Mouse (Mus musculus): ENCODE results near the gene Ric1. TPM values are rescaled to one million over a fixed set of nuclear protein-coding genes. Genes with fewer than 3 reads are reported as not detected.

Ric1 gene
- total and polyA plus RNA-seq, 2 experiments from 2014 or later = 12.0 to 39.5 TPM

DNA sequence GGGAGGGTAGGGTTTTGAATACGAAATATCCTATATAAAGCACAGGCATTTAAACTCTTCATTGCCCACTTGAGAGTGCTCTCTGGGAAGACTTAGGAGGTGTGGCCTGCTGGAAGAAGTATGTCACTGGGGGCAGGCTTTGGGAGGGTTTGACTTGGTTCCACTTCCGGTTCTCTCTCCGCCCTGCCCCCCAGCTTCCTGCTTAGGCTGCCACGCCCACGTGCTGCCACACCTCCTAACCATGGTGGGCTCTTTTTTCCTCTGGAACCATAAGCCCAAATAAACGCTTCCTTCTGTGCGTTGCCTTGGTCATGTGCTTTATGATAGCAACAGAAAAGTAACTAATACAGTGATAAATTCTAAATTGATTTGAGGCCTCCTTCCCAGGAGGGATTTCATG, 16.5 kb upstream of the Ric1 start:
- Histone ChIP-seq H3K9me3 (ENCODE audit: low read length) (no peaks in the 10 kb centered on the region), H3K27ac (no peak overlapping the region), H3K36me3 (ENCODE audit: insufficient read depth, low read length) (no peaks in the 10 kb centered on the region), H3K4me2 (ENCODE audit: low read depth, low read length) (no peak overlapping the region), H3K27me3 (ENCODE audit: insufficient read depth, low read length) (no peaks in the 10 kb centered on the region), H3K9ac (replicated peaks; ENCODE audit: low read length) (no peak overlapping the region), H3K4me1 (ENCODE audit: insufficient read depth, low read length) (no peaks in the 10 kb centered on the region), H3K4me3 (ENCODE audit: low read length) (no peak overlapping the region)
- no peak for TF ChIP-seq CTCF (IDR thresholded peaks at IDR 0.05; ENCODE audit: low read depth)
- WGBS = 87% methylated on average over 7 of the region's 7 CpGs
- no peak for ATAC-seq
- DNase-seq (ENCODE audit: low spot score) = no peak

DNA sequence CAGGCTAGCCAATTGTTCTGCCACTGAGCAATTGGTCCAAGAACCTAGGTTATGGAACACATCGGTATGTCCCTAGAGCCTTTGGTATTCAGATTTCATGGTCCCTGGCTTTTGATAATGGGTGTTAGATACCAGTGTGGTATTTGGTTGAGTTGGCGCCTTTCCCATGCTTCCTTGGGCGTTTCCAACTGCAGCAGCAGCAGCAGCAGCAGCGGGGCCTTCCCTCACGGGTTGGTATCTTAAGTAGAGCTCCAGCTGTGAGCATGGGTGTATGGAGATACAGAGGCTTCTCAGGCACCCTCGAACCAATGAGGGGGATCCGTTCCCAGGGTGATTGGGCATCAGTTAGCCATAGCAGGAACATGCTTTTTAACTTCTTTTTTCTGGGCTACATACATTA, 13.9 kb upstream of the Ric1 start:
- WGBS = 56% methylated on average over 7 of the region's 7 CpGs
- no peaks in the 10 kb centered on the region for H3K36me3 ChIP-seq (ENCODE audit: insufficient read depth, low read length)
- H3K27me3 ChIP-seq (ENCODE audit: insufficient read depth, low read length) = no peaks in the 10 kb centered on the region
- TF ChIP-seq CTCF (IDR thresholded peaks at IDR 0.05; ENCODE audit: low read depth) = no peak
- no peaks in the 10 kb centered on the region for H3K9me3 ChIP-seq (ENCODE audit: low read length)
- no peak for DNase-seq (ENCODE audit: low spot score)
- H3K4me1 ChIP-seq (ENCODE audit: insufficient read depth, low read length) = no peaks in the 10 kb centered on the region
- H3K9ac ChIP-seq (replicated peaks; ENCODE audit: low read length) = no peak overlapping the region
- no peak for ATAC-seq
- H3K4me3 ChIP-seq (ENCODE audit: low read length) = no peak overlapping the region
- H3K27ac ChIP-seq = no peak overlapping the region
- no peak overlapping the region for H3K4me2 ChIP-seq (ENCODE audit: low read depth, low read length)

DNA sequence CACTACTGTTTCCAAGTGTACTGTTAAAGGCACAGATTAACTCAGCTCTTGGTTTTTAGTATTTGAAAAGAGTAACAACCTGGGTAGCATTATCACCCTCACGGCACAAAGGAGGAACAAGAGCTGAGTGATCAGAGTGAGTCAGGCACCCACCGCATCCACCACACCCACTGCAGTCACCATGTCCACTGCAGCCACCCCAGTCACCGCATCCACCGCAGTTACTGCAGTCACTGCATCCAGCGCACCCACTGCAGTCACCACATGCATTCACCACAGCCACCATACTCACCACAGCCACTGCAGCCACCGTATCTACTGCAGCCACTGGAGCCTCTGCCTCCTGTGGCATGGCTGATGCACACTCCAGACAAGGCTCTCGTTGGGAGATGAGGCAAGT, 12.2 kb upstream of the Ric1 start:
- Histone ChIP-seq H3K27me3 (ENCODE audit: insufficient read depth, low read length) (no peaks in the 10 kb centered on the region), H3K27ac (no peak overlapping the region), H3K4me2 (ENCODE audit: low read depth, low read length) (no peak overlapping the region), H3K4me3 (ENCODE audit: low read length) (no peak overlapping the region), H3K9me3 (ENCODE audit: low read length) (no peaks in the 10 kb centered on the region), H3K9ac (replicated peaks; ENCODE audit: low read length) (no peak overlapping the region), H3K4me1 (ENCODE audit: insufficient read depth, low read length) (no peaks in the 10 kb centered on the region), H3K36me3 (ENCODE audit: insufficient read depth, low read length) (no peaks in the 10 kb centered on the region)
- WGBS = 87% methylated on average over 7 of the region's 7 CpGs
- DNase-seq (ENCODE audit: low spot score) (no peak), ATAC-seq (no peak)
- TF ChIP-seq CTCF (IDR thresholded peaks at IDR 0.05; ENCODE audit: low read depth) = no peak

DNA sequence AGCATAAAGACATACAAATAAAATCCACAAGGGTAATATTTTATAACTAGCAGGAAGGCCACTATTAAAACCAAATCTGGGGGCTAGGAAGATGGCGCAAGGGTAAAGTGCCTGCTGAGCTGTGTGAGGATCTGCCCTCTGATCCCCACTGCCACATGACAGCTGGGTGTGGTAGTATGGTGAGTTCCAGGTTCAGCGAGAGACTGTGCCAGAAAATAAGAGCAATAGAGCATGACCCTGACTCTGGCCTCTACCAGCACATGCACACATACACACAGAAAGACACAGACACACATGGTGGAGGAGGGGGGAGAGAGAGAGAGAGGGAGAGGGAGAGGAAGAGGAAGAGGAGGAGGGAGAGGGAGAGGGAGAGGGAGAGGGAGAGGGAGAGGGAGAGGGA, 10.3 kb upstream of the Ric1 start:
- Histone ChIP-seq H3K27ac (no peak overlapping the region), H3K27me3 (ENCODE audit: insufficient read depth, low read length) (no peaks in the 10 kb centered on the region), H3K4me3 (ENCODE audit: low read length) (no peak overlapping the region), H3K9ac (replicated peaks; ENCODE audit: low read length) (no peak overlapping the region), H3K4me2 (ENCODE audit: low read depth, low read length) (no peak overlapping the region), H3K36me3 (ENCODE audit: insufficient read depth, low read length) (no peaks in the 10 kb centered on the region), H3K9me3 (ENCODE audit: low read length) (no peaks in the 10 kb centered on the region), H3K4me1 (ENCODE audit: insufficient read depth, low read length) (no peaks in the 10 kb centered on the region)
- no peak for DNase-seq (ENCODE audit: low spot score)
- TF ChIP-seq CTCF (IDR thresholded peaks at IDR 0.05; ENCODE audit: low read depth) = no peak
- WGBS = 84% methylated on average over 2 of the region's 2 CpGs
- ATAC-seq = no peak

DNA sequence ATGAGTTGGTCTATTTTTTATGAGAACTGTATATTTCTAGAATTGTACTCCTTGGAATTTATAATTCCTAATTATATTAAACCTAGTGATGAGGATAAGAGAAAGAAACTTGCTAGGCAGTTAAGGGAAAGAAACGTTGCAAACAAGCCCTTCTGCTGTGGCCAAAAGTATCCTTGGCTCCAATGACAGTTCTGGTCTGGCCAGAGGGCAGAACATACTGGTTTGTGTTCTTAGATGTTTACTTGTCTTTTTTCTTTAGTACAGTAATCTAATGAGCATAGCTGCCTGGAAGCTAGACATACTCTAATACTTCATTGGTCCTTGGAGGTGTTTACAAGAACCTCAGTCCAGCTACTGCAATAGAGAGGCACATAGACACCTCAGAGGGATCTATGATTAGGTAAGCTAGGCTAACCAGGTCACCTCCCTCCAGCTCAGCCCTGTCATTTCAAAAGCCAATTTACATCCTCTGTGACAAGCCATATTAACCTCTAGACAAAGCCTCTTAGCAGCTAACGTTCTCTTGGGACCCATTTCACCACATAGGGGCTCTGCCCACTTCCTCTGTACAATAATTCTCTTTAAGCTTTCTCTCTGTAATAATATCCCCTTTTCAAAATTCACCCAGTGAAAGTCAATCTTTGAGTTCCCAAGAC, 8.8 kb upstream of the Ric1 start:
- Histone ChIP-seq H3K4me3 (ENCODE audit: low read length) (no peak overlapping the region), H3K27me3 (ENCODE audit: insufficient read depth, low read length) (no peaks in the 10 kb centered on the region), H3K4me1 (ENCODE audit: insufficient read depth, low read length) (no peaks in the 10 kb centered on the region), H3K4me2 (ENCODE audit: low read depth, low read length) (no peak overlapping the region), H3K27ac (no peak overlapping the region), H3K9ac (replicated peaks; ENCODE audit: low read length) (no peak overlapping the region), H3K36me3 (ENCODE audit: insufficient read depth, low read length) (no peaks in the 10 kb centered on the region), H3K9me3 (ENCODE audit: low read length) (no peaks in the 10 kb centered on the region)
- ATAC-seq (no peak), DNase-seq (ENCODE audit: low spot score) (no peak)
- no peak for TF ChIP-seq CTCF (IDR thresholded peaks at IDR 0.05; ENCODE audit: low read depth)
- WGBS = 61% methylated on average over 2 of the region's 2 CpGs

DNA sequence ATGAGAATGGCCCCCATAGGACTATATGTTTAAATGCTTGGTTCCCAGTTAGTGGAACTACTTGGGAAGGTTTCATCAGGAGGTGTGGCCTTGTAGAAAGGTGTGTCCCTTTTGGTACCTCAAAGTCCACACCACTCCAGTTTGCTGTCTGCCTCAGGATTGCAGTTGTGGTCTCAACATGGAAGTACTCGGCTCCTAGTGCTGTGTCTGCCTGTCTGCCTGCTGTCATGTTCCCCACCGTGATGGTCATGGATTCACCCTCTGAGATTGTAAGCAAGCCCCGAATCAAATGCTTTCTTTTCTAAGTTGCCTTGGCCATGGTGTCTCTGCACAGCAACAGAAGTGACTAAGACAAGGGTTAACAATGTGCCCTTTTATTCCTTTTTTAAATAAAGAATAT, 8.0 kb upstream of the Ric1 start:
- 90% methylated on average over 3 of the region's 3 CpGs for WGBS
- H3K27me3 ChIP-seq (ENCODE audit: insufficient read depth, low read length) = no peaks in the 10 kb centered on the region
- DNase-seq (ENCODE audit: low spot score) (no peak), ATAC-seq (no peak)
- no peak for TF ChIP-seq CTCF (IDR thresholded peaks at IDR 0.05; ENCODE audit: low read depth)
- H3K9ac ChIP-seq (replicated peaks; ENCODE audit: low read length) = no peak overlapping the region
- no peaks in the 10 kb centered on the region for H3K4me1 ChIP-seq (ENCODE audit: insufficient read depth, low read length)
- H3K4me2 ChIP-seq (ENCODE audit: low read depth, low read length) = no peak overlapping the region
- no peaks in the 10 kb centered on the region for H3K9me3 ChIP-seq (ENCODE audit: low read length)
- H3K27ac ChIP-seq = no peak overlapping the region
- no peaks in the 10 kb centered on the region for H3K36me3 ChIP-seq (ENCODE audit: insufficient read depth, low read length)
- no peak overlapping the region for H3K4me3 ChIP-seq (ENCODE audit: low read length)

DNA sequence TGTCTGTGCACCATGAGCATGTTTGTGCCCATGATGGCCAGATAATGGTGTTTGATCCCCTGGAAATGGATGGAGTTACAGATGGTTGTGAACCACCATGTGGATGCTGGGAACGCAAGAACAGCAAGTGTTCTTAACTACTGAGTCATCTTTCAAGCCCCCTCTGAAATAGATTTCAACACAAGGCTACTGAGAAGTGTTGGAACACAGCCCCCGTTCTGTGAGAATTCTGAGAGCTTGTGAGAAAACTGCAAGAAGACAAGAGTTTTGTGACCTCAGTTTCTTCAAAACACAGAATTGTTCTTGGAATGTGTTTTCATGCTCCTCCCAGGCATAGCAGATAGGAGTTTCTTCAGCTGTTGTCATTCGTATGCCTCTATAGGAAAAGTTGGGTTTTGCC, 6.7 kb upstream of the Ric1 start:
- Histone ChIP-seq H3K9me3 (ENCODE audit: low read length) (no peaks in the 10 kb centered on the region), H3K4me3 (ENCODE audit: low read length) (no peak overlapping the region), H3K4me2 (ENCODE audit: low read depth, low read length) (no peak overlapping the region), H3K27me3 (ENCODE audit: insufficient read depth, low read length) (no peaks in the 10 kb centered on the region), H3K4me1 (ENCODE audit: insufficient read depth, low read length) (no peaks in the 10 kb centered on the region), H3K36me3 (ENCODE audit: insufficient read depth, low read length) (no peaks in the 10 kb centered on the region), H3K9ac (replicated peaks; ENCODE audit: low read length) (no peak overlapping the region), H3K27ac (no peak overlapping the region)
- 95% methylated on average over 3 of the region's 3 CpGs for WGBS
- DNase-seq (ENCODE audit: low spot score) = no peak
- no peak for ATAC-seq
- no peak for TF ChIP-seq CTCF (IDR thresholded peaks at IDR 0.05; ENCODE audit: low read depth)

Measured in hindbrain, postnatal 0 days (tissue).